Mouse (Mus musculus) ES-Bruce4 (cell line): ENCODE measurements at regions not wholly inside any gene's neighbourhood (a gene's known extent, or its start where the extent isn't known, plus 50 kb on each side); places are given as distances from the start of the nearest gene placed in this dataset.

ENCODE experiments used
- H3K27ac ChIP-seq: 2 replicates; pipeline ENCODE4 v1.5.1; 2012; ENCODE audit warnings: low read length, inconsistent platforms; ENCODE audit not compliant: insufficient read depth
- H3K27me3 ChIP-seq: 2 replicates; pipeline ENCODE4 v1.6.1; 2012; ENCODE audit warnings: mild to moderate bottlenecking, low read length, inconsistent platforms; ENCODE audit not compliant: control insufficient read depth, poor library complexity, insufficient read depth, severe bottlenecking
- H3K36me3 ChIP-seq: 2 replicates; pipeline ENCODE4 v1.6.1; 2012; ENCODE audit warnings: inconsistent platforms, mild to moderate bottlenecking, low read length, moderate library complexity; ENCODE audit not compliant: control insufficient read depth, poor library complexity, insufficient read depth, severe bottlenecking
- H3K4me1 ChIP-seq: one replicate; pipeline ENCODE4 v1.8.1; 2011; ENCODE audit warnings: low read length; ENCODE audit not compliant: control insufficient read depth, insufficient read depth
- H3K4me3 ChIP-seq: 2 replicates; pipeline ENCODE4 v1.5.1; 2011; ENCODE audit warnings: low read depth, mild to moderate bottlenecking, low read length
- H3K9ac ChIP-seq: 2 replicates; pipeline ENCODE4 v1.6.1; 2012; ENCODE audit warnings: low read depth, mild to moderate bottlenecking, inconsistent platforms; ENCODE audit not compliant: poor library complexity, severe bottlenecking
- H3K9me3 ChIP-seq: replicated peaks from 2 replicates; pipeline ENCODE4 v1.6.1; 2012; ENCODE audit warnings: mild to moderate bottlenecking, low read length, inconsistent platforms; ENCODE audit not compliant: control insufficient read depth, poor library complexity, insufficient read depth, severe bottlenecking
- CTCF ChIP-seq: IDR thresholded peaks from one replicate; pipeline ENCODE4 v1.8.1; 2011; ENCODE audit warnings: low read depth, low read length
- EP300 ChIP-seq: IDR thresholded peaks from 2 replicates; pipeline ENCODE4 v1.6.1; 2011; ENCODE audit warnings: low read depth, low read length; ENCODE audit not compliant: insufficient read depth
- POLR2A ChIP-seq: IDR thresholded peaks from one replicate; pipeline ENCODE4 v1.8.1; 2011; ENCODE audit warnings: low read length; ENCODE audit not compliant: insufficient read depth

DNA sequence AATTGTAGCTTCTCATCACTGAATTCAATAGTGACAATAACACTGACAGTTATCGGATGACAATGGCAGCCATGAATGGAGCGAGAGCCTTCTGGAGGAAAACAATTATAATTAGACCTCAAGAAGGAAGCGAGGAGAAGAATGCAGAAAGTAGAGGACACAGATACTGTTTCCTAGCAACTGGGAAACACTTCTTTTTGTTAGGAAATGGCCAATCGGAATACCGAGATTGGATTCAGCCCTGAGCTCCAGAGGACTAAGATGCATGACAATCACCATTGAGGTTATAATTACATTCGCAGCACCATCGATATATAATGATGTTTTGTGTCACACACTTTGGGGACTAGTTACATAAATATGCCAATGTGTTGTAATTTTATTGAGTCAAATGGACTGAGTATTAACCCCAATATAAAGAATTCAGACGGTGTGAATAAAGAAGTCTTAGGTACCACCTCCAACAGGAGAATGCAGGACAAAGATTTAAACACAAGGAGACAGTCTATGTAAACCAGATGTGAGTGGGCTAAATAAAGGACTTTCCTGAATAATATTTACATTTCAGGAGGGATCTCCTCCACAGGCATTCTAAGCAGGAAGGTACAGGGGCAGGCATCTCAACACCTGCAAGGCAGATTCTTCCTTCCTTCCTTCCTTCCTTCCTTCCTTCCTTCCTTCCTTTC is 53.1 kb upstream of the Sestd1 start:
- Histone ChIP-seq H3K9me3 (peaks cover 4% of the 10 kb centered on the region; the same call in 1 of the 2 replicates), H3K27ac (no peak overlapping the region), H3K4me1 (peaks cover 1% of the 10 kb centered on the region), H3K36me3 (no peaks in the 10 kb centered on the region), H3K4me3 (no peak overlapping the region), H3K27me3 (no peaks in the 10 kb centered on the region), H3K9ac (no peak overlapping the region)
- TF ChIP-seq POLR2A (no peak), CTCF (no peak), EP300 (no peak)
